Mouse (Mus musculus): Measurements from ENCODE around the gene Cdc37.

GRCm38 (mm10) chr9:21117073-21117472 lies 32.7 kb downstream of the Cdc37 start:
- TF ChIP-seq POLR2A (IDR thresholded peaks at IDR 0.05; ENCODE audit: borderline replicate concordance, low read depth, low read length): no peak
- no peak for TF ChIP-seq CTCF (IDR thresholded peaks at IDR 0.05; ENCODE audit: low read depth, low read length)

Measured in bone marrow macrophage, adult 2 months (primary cell).